In genomic region chr1:167011301-167011700, GRCm38 (mm10) we compare ENCODE assay signal across 26 mouse cellular contexts. TPM values are rescaled to one million over a fixed set of nuclear protein-coding genes. Genes with fewer than 3 reads are reported as not detected.
DNase-seq lines count a peak whose midpoint lies in the region; ATAC-seq lines count a peak whose summit lies in the region.
"Had no signal": no experiment of that assay in that cellular context is flagged by ENCODE, and none has a peak within 500 bp of the region (broad histone marks: within the 10 kb centered on the region; RNA-seq: fewer than 3 reads in every experiment).

No protein-coding gene starts in this region.

- no peaks in the 10 kb centered on the region for H3K27me3 ChIP-seq in kidney, embryonic 16.5 days (ENCODE audit: insufficient read depth, low read length)
- H3K27me3 ChIP-seq in neural tube, embryonic 11.5 days (ENCODE audit: control insufficient read depth, insufficient read depth, low read length): no peaks in the 10 kb centered on the region
- H3K27me3 ChIP-seq: forebrain, embryonic 13.5 days; heart, embryonic 15.5 days; hindbrain, embryonic 12.5 days; kidney, embryonic 15.5 days; stomach, embryonic 15.5 days had no signal

- no peak overlapping the region for H3K4me2 ChIP-seq in kidney, embryonic 16.5 days (replicated peaks; ENCODE audit: low read depth, low read length)
- no peak overlapping the region for H3K4me2 ChIP-seq in neural tube, embryonic 11.5 days (ENCODE audit: low read depth)
- H3K4me2 ChIP-seq: forebrain, embryonic 13.5 days; heart, embryonic 15.5 days; hindbrain, embryonic 12.5 days; kidney, embryonic 15.5 days; liver, embryonic 11.5 days; stomach, embryonic 15.5 days had no signal

- ATAC-seq in kidney, embryonic 16.5 days (ENCODE audit: low FRiP score, low TSS enrichment): no peak
- ATAC-seq in neural tube, embryonic 11.5 days (ENCODE audit: insufficient read depth, low FRiP score, low TSS enrichment): no peak
- ATAC-seq: forebrain, embryonic 13.5 days; intestine, embryonic 16.5 days had no signal

- no peak overlapping the region for H3K4me3 ChIP-seq in kidney, embryonic 16.5 days (ENCODE audit: low read length)
- H3K4me3 ChIP-seq in neural tube, embryonic 11.5 days (ENCODE audit: low read depth, low read length): no peak overlapping the region
- H3K4me3 ChIP-seq: erythroblast, embryonic 14.5 days; forebrain, embryonic 13.5 days; heart, adult 2 months; heart, embryonic 15.5 days; hindbrain, embryonic 12.5 days; kidney, embryonic 15.5 days; megakaryocyte, embryonic 14.5 days; stomach, embryonic 15.5 days had no signal

- DNase-seq in gastrocnemius, postnatal 14 days: peak; percentile 20
- no peak for DNase-seq in gastrocnemius, postnatal 4 days (ENCODE audit: low spot score in 2 of 2)
- peak; percentile 18 for DNase-seq in kidney, postnatal 14 days
- DNase-seq in embryo, embryonic 10.5 days (ENCODE audit: low spot score): peak; percentile 58
- DNase-seq in neural tube, embryonic 11.5 days (ENCODE audit: low spot score): no peak
- DNase-seq in urinary bladder, postnatal 36 days (ENCODE audit: low spot score in 2 of 2): no peak
- DNase-seq: adrenal gland, postnatal 36 days; cerebellum, adult 11-12 months; cerebellum, postnatal 14 days; lung, adult 2 months; right cerebral cortex, postnatal 14 days; thymus, adult 18-20 months; thymus, postnatal 4 days had no signal

- H3K9ac ChIP-seq in kidney, embryonic 16.5 days (replicated peaks; ENCODE audit: low read length): no peak overlapping the region
- no peak overlapping the region for H3K9ac ChIP-seq in neural tube, embryonic 11.5 days (ENCODE audit: low read length)
- H3K9ac ChIP-seq: forebrain, embryonic 13.5 days; heart, embryonic 15.5 days; hindbrain, embryonic 12.5 days; kidney, embryonic 15.5 days; stomach, embryonic 15.5 days had no signal

- H3K4me1 ChIP-seq in kidney, embryonic 16.5 days (ENCODE audit: insufficient read depth, low read length): peaks cover 17% of the 10 kb centered on the region
- H3K4me1 ChIP-seq in neural tube, embryonic 11.5 days (ENCODE audit: control insufficient read depth, insufficient read depth, low read length): peaks cover 9% of the 10 kb centered on the region
- H3K4me1 ChIP-seq: heart, embryonic 15.5 days; megakaryocyte, embryonic 14.5 days; stomach, embryonic 15.5 days had no signal

- intact Hi-C loops in gastrocnemius, postnatal 14 days (cut with DNase I; ENCODE audit: low total_unique reads): no loop called here

- WGBS in kidney, embryonic 16.5 days: 29% methylated on average over 6 of the region's 6 CpGs
- WGBS in neural tube, embryonic 11.5 days: 19% methylated on average over 6 of the region's 6 CpGs

- H3K27ac ChIP-seq in kidney, embryonic 16.5 days (ENCODE audit: low read length): no peak overlapping the region
- 0 out of 2 replicates have a peak overlapping the region, but pooled peaks have one; percentile 27 for H3K27ac ChIP-seq in neural tube, embryonic 11.5 days (ENCODE audit: low read depth, low read length)
- H3K27ac ChIP-seq: forebrain, embryonic 13.5 days; heart, adult 2 months; heart, embryonic 15.5 days; kidney, embryonic 15.5 days; stomach, embryonic 15.5 days had no signal

- H3K36me3 ChIP-seq in kidney, embryonic 16.5 days (ENCODE audit: insufficient read depth, low read length): no peaks in the 10 kb centered on the region
- H3K36me3 ChIP-seq in neural tube, embryonic 11.5 days (ENCODE audit: control insufficient read depth, insufficient read depth, low read length): no peaks in the 10 kb centered on the region
- H3K36me3 ChIP-seq: heart, embryonic 15.5 days; hindbrain, embryonic 12.5 days; kidney, embryonic 15.5 days; stomach, embryonic 15.5 days had no signal

- H3K9me3 ChIP-seq in kidney, embryonic 16.5 days (ENCODE audit: low read length): no peaks in the 10 kb centered on the region
- no peaks in the 10 kb centered on the region for H3K9me3 ChIP-seq in neural tube, embryonic 11.5 days (ENCODE audit: control insufficient read depth, low read length)
- H3K9me3 ChIP-seq: forebrain, embryonic 13.5 days; heart, embryonic 15.5 days; hindbrain, embryonic 12.5 days; kidney, embryonic 15.5 days; megakaryocyte, embryonic 14.5 days; stomach, embryonic 15.5 days had no signal

RNA-seq across cellular contexts. Expression of gene Fam78b, which starts 10.1 kb away (rescaled TPM):
- total RNA-seq in gastrocnemius, postnatal 14 days (2021): 1 to 10 TPM; 2.4 to 2.5 TPM
- total RNA-seq in gastrocnemius, postnatal 4 days (2021): 1 to 10 TPM; 3.0 to 3.8 TPM
- polyA plus RNA-seq in kidney, embryonic 16.5 days (2015; fragmentation: Nextera tagmentation; extraction: Ambion mirVana): 0.34 and 0.45 TPM in 2 replicates
- polyA plus RNA-seq in neural tube, embryonic 11.5 days (2014; fragmentation: Nextera tagmentation; extraction: Ambion mirVana): 10.8 and 14.5 TPM in 2 replicates
- total RNA-seq: CH12.LX, MEL had no signal
- polyA plus RNA-seq: erythroblast, embryonic 14.5 days had no signal

Comparison
In these comparisons a context has a peak if more than half of its experiments do, and no peak if none do; other contexts are left out.
1. DNase-seq: peak in gastrocnemius, postnatal 14 days (single experiment), kidney, postnatal 14 days (single experiment) and embryo, embryonic 10.5 days (single experiment); none in gastrocnemius, postnatal 4 days (0 of 2), neural tube, embryonic 11.5 days (single experiment) and urinary bladder, postnatal 36 days (0 of 2).